Mouse (Mus musculus) natural killer cell, adult 2 months (primary cell): ENCODE results near the gene Trim15.
A peak's percentile ranks its signal among the peaks of the same experiment; 100 is the strongest.
"Not testable (repeated sequence)": the region's sequence is repeated elsewhere in the genome, so short reads cannot be mapped to it uniquely, and the experiment has no call there.

Source experiments
- DNase-seq, 2 experiments: peaks; one replicate each; pipeline ENCODE4 v3.0.0; 2022; ENCODE audit warnings: low spot score in 2 of 2

Gene Trim15

GRCm38 (mm10) chr17:36866719-36867527, at the start of gene Trim15:
TSS of gene Trim15 (minus strand) at chr17:36867210.
- DNase-seq: no peak

DNA sequence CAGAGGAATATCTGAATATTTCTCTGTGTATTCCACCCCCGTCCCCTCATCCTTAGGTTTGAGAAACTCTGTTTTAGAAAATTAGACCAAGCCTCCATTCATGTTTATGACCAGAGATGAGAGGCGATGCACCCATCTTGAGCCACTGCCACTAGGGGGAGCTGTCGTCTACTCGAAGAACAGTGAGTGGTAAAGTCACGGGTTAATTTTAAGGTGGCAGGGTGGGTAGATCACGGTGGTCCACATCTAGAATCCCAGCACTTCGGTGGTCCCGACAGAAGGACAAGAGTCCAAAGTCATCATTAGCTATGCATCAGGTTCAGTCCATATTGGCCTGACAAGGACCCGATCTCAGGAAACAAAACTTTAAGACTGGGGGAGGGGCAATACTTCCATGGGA, 48.1 kb upstream of the Trim15 start:
- DNase-seq: peak; percentile 36 to 61

GRCm38 (mm10) chr17:36914108-36914507, 47.1 kb upstream of the Trim15 start:
- DNase-seq: peak; percentile 56 to 73

- no peak for DNase-seq
Observed at GRCm38 (mm10) chr17:36912031-36912430, 45.0 kb upstream of the Trim15 start.

GRCm38 (mm10) chr17:36909802-36910201, 42.8 kb upstream of the Trim15 start:
- no peak for DNase-seq

DNA sequence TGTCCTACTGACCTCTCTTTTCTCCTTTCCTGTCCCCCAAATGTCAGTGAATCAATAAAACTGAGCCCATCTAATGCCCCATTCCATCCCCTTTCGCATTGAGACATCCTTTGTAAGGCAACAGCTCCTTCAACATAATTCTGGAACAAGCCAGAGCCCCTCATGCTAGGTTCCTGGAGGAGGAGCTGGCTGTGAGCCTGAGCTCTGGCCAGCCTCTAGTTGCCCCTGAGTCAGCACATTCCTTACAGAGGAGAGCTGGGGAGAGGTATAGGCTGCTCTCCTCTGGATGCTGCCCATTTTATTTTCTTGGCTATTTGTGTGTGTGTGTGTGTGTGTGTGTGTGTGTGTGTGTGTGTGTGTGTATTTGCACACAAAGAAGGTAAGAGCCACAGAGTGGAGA, 41.2 kb upstream of the Trim15 start:
- no peak for DNase-seq

- DNase-seq: no peak
Observed at GRCm38 (mm10) chr17:36903651-36904050, 36.6 kb upstream of the Trim15 start.

- no peak for DNase-seq
Observed at GRCm38 (mm10) chr17:36900691-36901090, 33.7 kb upstream of the Trim15 start.

DNA sequence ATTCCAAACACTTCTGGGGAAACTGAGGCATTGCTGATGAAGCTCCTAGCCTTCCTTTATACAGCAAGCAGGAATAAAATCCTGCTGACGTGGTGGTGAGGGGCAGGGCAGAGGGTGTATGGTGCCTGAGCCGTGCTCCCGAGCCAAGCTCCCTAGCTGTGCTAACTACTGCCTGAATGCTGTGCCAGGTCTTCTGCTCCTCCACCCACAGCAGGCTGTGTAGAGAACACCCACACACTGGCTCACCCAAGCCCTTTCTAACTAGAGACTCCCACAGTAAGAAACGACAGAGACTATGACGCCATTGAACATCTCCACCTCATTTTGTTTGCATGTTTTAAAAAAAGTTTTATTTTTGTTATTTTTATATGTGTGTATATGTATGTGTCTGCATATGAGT, 33.0 kb upstream of the Trim15 start:
- DNase-seq: no peak

DNA sequence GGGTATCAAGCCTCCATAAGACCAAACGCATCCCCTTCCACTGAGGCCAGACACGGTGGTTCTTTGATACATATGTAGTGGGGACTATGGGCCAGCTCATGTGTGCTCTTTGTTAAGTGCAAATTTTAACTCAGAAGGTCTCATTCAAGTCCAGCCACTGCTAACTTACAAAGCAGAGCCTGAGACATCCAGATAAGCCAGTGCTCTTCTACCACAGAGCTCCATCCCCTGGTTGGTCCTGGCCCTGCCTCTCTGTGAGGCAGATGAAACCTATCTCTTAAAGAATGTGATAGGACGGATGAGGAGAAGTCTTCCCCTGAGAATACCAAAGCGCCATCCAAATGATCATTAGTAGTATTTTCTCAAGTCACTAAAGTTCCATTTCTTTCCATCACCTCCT, 32.4 kb upstream of the Trim15 start:
- no peak for DNase-seq

DNA sequence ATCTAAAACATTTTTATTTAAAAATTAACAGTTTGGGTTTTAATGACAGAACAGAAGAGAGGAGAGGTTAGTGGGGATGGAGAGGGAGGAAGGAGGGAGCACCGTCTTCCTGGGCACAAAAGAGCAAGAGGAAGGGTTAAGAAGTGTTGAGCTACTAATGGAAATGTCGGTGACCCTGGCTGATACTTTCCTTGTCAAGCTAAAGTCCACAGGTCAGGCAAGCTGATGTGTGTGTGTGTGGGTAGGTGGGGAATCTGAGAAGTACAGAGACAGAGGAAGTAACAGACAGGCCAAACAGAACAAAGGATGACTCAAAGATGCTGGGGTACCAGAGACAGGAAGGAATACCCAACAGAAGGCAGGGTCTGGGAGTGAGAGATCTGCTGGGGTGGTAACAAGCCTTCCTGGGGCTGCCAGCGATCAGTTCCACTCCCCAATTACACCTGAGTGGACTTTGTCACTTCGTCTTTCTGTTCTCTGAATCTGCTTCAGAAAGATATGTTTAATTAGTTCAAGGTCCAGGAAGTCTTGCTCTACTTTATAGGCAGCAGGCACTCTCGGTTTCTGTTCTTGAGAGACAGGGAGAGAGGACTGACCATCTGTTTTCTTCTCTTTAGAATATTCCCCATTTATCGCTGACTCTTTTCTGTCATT, 30.7 kb upstream of the Trim15 start, which contains the start of gene Trim31:
Gene Trim31 (plus strand): TSS at position 567 of the 654 bp plus-strand sequence.
- no peak for DNase-seq

- DNase-seq: no peak
Observed at GRCm38 (mm10) chr17:36897065-36897464, 30.1 kb upstream of the Trim15 start.

- no peak for DNase-seq
Observed at GRCm38 (mm10) chr17:36896583-36896982, 29.6 kb upstream of the Trim15 start.

- no peak for DNase-seq
Observed at GRCm38 (mm10) chr17:36893387-36893786, 26.4 kb upstream of the Trim15 start.

- DNase-seq: peak; percentile 11 to 23
Observed at GRCm38 (mm10) chr17:36892362-36892761, 25.4 kb upstream of the Trim15 start.

GRCm38 (mm10) chr17:36891496-36891895, 24.5 kb upstream of the Trim15 start:
- not testable (repeated sequence) for DNase-seq

GRCm38 (mm10) chr17:36890073-36890903, 23.3 kb upstream of the Trim15 start, which contains the start of gene Trim40:
TSS of gene Trim40 (minus strand) at chr17:36890123.
- DNase-seq: no peak

DNA sequence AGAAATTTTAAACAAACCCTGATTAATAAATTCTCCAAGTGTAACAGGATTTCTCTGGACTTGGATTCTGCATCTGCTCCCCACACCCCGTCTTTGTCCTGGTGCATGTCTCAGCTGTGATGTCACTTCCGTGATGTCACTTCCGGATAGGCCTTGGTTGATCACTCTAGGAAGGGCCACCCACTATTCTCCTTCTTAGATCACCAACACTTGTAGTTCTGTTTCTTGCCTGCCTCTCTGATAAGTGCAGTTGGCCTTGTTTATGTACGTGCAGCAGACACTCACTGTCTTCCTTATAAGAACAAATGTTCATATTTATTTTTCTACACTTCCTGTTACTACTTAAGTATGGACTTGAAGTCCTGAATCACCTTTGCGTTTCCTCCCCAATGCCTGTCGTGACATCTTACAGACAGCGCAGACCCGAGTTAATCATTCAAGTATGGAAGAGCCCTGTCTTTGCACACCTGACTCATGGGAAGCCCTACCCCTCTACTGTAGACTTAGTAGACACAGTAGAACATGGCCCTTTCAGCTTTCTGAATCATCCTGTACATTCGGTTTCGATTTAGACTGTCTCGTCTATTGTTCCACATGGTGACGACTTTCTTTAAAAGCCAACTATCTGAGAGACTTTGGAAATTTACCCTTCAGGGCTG, 18.3 kb upstream of the Trim15 start:
- DNase-seq: no peak

DNA sequence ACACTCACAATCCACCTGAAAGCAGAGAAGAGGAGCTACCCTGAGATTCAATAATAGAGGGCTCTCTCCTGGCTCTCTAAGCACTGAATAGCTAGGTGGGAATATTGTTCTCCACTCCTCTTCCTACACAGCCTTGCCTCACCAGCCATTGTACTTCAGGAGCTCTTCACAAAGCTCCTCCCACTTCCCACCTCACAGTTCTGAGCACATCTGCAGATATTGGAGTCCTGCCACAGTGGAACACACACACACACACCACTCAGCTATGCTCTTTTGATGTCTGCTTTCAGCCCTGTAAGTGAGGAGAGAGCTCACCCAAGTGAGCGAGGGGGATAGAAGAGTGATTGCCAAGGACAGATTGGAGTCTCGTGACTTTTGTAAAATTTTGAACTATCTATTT, 16.3 kb upstream of the Trim15 start:
- no peak for DNase-seq

- DNase-seq: no peak
Observed at GRCm38 (mm10) chr17:36874636-36875035, 7.6 kb upstream of the Trim15 start.

GRCm38 (mm10) chr17:36869955-36870810, 3.2 kb upstream of the Trim15 start:
- DNase-seq: no peak
